In genomic region chr15:84231113-84231712, GRCm38 (mm10) we compare ENCODE assay signal across 8 mouse cellular contexts. TPM values are rescaled to one million over a fixed set of nuclear protein-coding genes. Genes with fewer than 3 reads are reported as not detected.
DNase-seq lines count a peak whose midpoint lies in the region; ATAC-seq and TF ChIP-seq lines count a peak whose summit lies in the region.

No protein-coding gene starts in this region.

- H3K27me3 ChIP-seq in kidney, postnatal 0 days (ENCODE audit: insufficient read depth, low read length): no peaks in the 10 kb centered on the region
- H3K27me3 ChIP-seq in liver, embryonic 14.5 days (ENCODE audit: control insufficient read depth, insufficient read depth, low read length): no peaks in the 10 kb centered on the region
- H3K27me3 ChIP-seq in neural tube, embryonic 11.5 days (ENCODE audit: control insufficient read depth, insufficient read depth, low read length): no peaks in the 10 kb centered on the region

- H3K36me3 ChIP-seq in kidney, postnatal 0 days (ENCODE audit: insufficient read depth, low read length): no peaks in the 10 kb centered on the region
- H3K36me3 ChIP-seq in liver, embryonic 14.5 days (replicated peaks; ENCODE audit: control insufficient read depth, insufficient read depth, low read depth): no peaks in the 10 kb centered on the region
- H3K36me3 ChIP-seq in neural tube, embryonic 11.5 days (ENCODE audit: control insufficient read depth, insufficient read depth, low read length): no peaks in the 10 kb centered on the region

- H3K4me3 ChIP-seq in kidney, postnatal 0 days (replicated peaks; ENCODE audit: low read depth, low read length): peak overlapping the region; percentile 50
- peak overlapping the region; percentile 59 to 67 for H3K4me3 ChIP-seq in liver, embryonic 14.5 days (ENCODE audit: insufficient read depth in 1 of 2, low read depth in 2 of 2, low read length in 2 of 2)
- H3K4me3 ChIP-seq in neural tube, embryonic 11.5 days (ENCODE audit: low read depth, low read length): peak overlapping the region; percentile 46

- WGBS in kidney, postnatal 0 days: 8% methylated on average over 16 of the region's 16 CpGs
- 1% methylated on average over 16 of the region's 16 CpGs for WGBS in liver, embryonic 14.5 days (ENCODE audit: insufficient replicate concordance)
- WGBS in neural tube, embryonic 11.5 days: 5% methylated on average over 16 of the region's 16 CpGs

- peaks cover 4% of the 10 kb centered on the region; the same call in 1 of the 2 replicates for H3K4me1 ChIP-seq in kidney, postnatal 0 days (replicated peaks; ENCODE audit: insufficient read depth, low read length)
- H3K4me1 ChIP-seq in liver, embryonic 14.5 days (replicated peaks; ENCODE audit: control insufficient read depth in 2 of 2, insufficient read depth in 2 of 2, low read length in 1 of 2): peaks cover 14 to 23% of the 10 kb centered on the region in 2 experiments
- H3K4me1 ChIP-seq in neural tube, embryonic 11.5 days (ENCODE audit: control insufficient read depth, insufficient read depth, low read length): peaks cover 18% of the 10 kb centered on the region

- no peak for ATAC-seq in kidney, postnatal 0 days (replicated peaks; ENCODE audit: low FRiP score, low read depth)
- peak; percentile 92 for ATAC-seq in liver, embryonic 14.5 days (ENCODE audit: insufficient read depth)
- ATAC-seq in neural tube, embryonic 11.5 days (ENCODE audit: insufficient read depth, low FRiP score, low TSS enrichment): no peak

- peak; percentile 90 for TF ChIP-seq EP300 in liver, embryonic 14.5 days (IDR thresholded peaks at IDR 0.05; ENCODE audit: low read depth)

- H3K27ac ChIP-seq in kidney, postnatal 0 days: peak overlapping the region; percentile 48
- H3K27ac ChIP-seq in liver, embryonic 14.5 days: peak overlapping the region; percentile 71
- H3K27ac ChIP-seq in neural tube, embryonic 11.5 days (ENCODE audit: low read depth, low read length): peak overlapping the region; percentile 60

- peak overlapping the region; percentile 92 for H3K4me2 ChIP-seq in kidney, postnatal 0 days (ENCODE audit: low read length)
- peak overlapping the region; percentile 78 for H3K4me2 ChIP-seq in liver, embryonic 14.5 days (ENCODE audit: low read depth)
- H3K4me2 ChIP-seq in neural tube, embryonic 11.5 days (ENCODE audit: low read depth): peak overlapping the region; percentile 96

- TF ChIP-seq CTCF in kidney, postnatal 0 days (IDR thresholded peaks at IDR 0.05; ENCODE audit: low read depth): no peak
- no peak for TF ChIP-seq CTCF in liver, embryonic 14.5 days (IDR thresholded peaks at IDR 0.05; ENCODE audit: low read depth)

- H3K9me3 ChIP-seq in kidney, postnatal 0 days (replicated peaks; ENCODE audit: low read length): no peaks in the 10 kb centered on the region
- no peaks in the 10 kb centered on the region for H3K9me3 ChIP-seq in liver, embryonic 14.5 days (ENCODE audit: control insufficient read depth, low read length)
- H3K9me3 ChIP-seq in neural tube, embryonic 11.5 days (ENCODE audit: control insufficient read depth, low read length): no peaks in the 10 kb centered on the region

- DNase-seq in adrenal gland, postnatal 14 days: peak; percentile 40
- DNase-seq in adrenal gland, adult 18-20 months (ENCODE audit: low spot score in 2 of 2): no peak
- peak; percentile 59 to 68 for DNase-seq in cerebellum, postnatal 14 days
- DNase-seq in heart, adult 8-10 months (ENCODE audit: low spot score): peak; percentile 65
- peak; percentile 47 for DNase-seq in kidney, postnatal 0 days (ENCODE audit: low spot score)
- peak; percentile 56 to 71 (median 71) for DNase-seq in liver, embryonic 14.5 days (ENCODE audit: low read depth in 3 of 3, low spot score in 3 of 3)
- DNase-seq in neural tube, embryonic 11.5 days (ENCODE audit: low spot score): no peak
- DNase-seq in thymus, postnatal 36 days: no peak

- peak overlapping the region; percentile 64; the same call in 1 of the 2 replicates for H3K9ac ChIP-seq in kidney, postnatal 0 days (ENCODE audit: low read depth, low read length)
- peak overlapping the region; percentile 49 for H3K9ac ChIP-seq in liver, embryonic 14.5 days (replicated peaks)
- peak overlapping the region; percentile 69 for H3K9ac ChIP-seq in neural tube, embryonic 11.5 days (ENCODE audit: low read length)

RNA-seq across cellular contexts. Expression of gene Parvb, which starts 0.6 kb away (rescaled TPM):
- total RNA-seq in adrenal gland, postnatal 14 days (2021): 26.6 and 40.0 TPM in 2 replicates
- 10 to 100 TPM; 15.6 to 24.9 TPM for total RNA-seq in adrenal gland, adult 18-20 months (2021)
- total RNA-seq in heart, adult 8-10 months (2022): 100 to 1,000 TPM in 2 of 4 experiments, 10 to 100 TPM in 2; 78.8 to 113 (median 105) TPM
- 2.8 and 3.3 TPM in 2 replicates for polyA plus RNA-seq in kidney, postnatal 0 days (2015; fragmentation: Nextera tagmentation; extraction: Ambion mirVana)
- 21.6 and 22.6 TPM in 2 replicates for polyA plus RNA-seq in liver, embryonic 14.5 days (2012; rRNA removed)
- polyA plus RNA-seq in liver, embryonic 14.5 days (2014; fragmentation: Nextera tagmentation; extraction: Ambion mirVana): 7.3 and 11.4 TPM in 2 replicates
- 10.4 and 12.1 TPM in 2 replicates for polyA plus RNA-seq in neural tube, embryonic 11.5 days (2014; fragmentation: Nextera tagmentation; extraction: Ambion mirVana)

RNA-seq across cellular contexts. Expression of gene Samm50, which starts 39.2 kb away (rescaled TPM):
- total RNA-seq in adrenal gland, postnatal 14 days (2021): 213 and 228 TPM in 2 replicates
- 100 to 1,000 TPM; 148 to 189 TPM for total RNA-seq in adrenal gland, adult 18-20 months (2021)
- total RNA-seq in heart, adult 8-10 months (2022): 100 to 1,000 TPM; 257 to 301 (median 279) TPM
- 147 and 155 TPM in 2 replicates for polyA plus RNA-seq in kidney, postnatal 0 days (2015; fragmentation: Nextera tagmentation; extraction: Ambion mirVana)
- 7.5 and 12.3 TPM in 2 replicates for polyA plus RNA-seq in liver, embryonic 14.5 days (2012; rRNA removed)
- 49.3 and 51.8 TPM in 2 replicates for polyA plus RNA-seq in liver, embryonic 14.5 days (2014; fragmentation: Nextera tagmentation; extraction: Ambion mirVana)
- 77.0 and 84.9 TPM in 2 replicates for polyA plus RNA-seq in neural tube, embryonic 11.5 days (2014; fragmentation: Nextera tagmentation; extraction: Ambion mirVana)

Comparison
In these comparisons a context has a peak if more than half of its experiments do, and no peak if none do; other contexts are left out.
1. DNase-seq: peak in adrenal gland, postnatal 14 days (single experiment), cerebellum, postnatal 14 days (2 of 2), heart, adult 8-10 months (single experiment), kidney, postnatal 0 days (single experiment) and liver, embryonic 14.5 days (3 of 3); none in adrenal gland, adult 18-20 months (0 of 2), neural tube, embryonic 11.5 days (single experiment) and thymus, postnatal 36 days (0 of 2).
2. Peak in every context shown above with its lines, with median percentiles within 50 percentile points of each other: H3K27ac ChIP-seq, H3K4me2 ChIP-seq, H3K4me3 ChIP-seq and H3K9ac ChIP-seq.